Mouse (Mus musculus) spleen, postnatal 4 days (tissue): ENCODE measurements at regions not wholly inside any gene's neighbourhood (a gene's known extent, or its start where the extent isn't known, plus 50 kb on each side); places are given as distances from the start of the nearest gene placed in this dataset.

Source experiments
- DNase-seq, 2 experiments: peaks; one replicate each; pipeline ENCODE4 v3.0.0; 2022; ENCODE audit warnings: low spot score in 2 of 2

GRCm38 (mm10) chr17:47317651-47318050, 51.0 kb upstream of the Mrps10 start:
- DNase-seq: no peak

GRCm38 (mm10) chr17:47313162-47313561, 55.5 kb upstream of the Mrps10 start:
- DNase-seq: no peak

GRCm38 (mm10) chr17:47311272-47311671, 57.4 kb upstream of the Mrps10 start:
- no peak for DNase-seq

GRCm38 (mm10) chr17:47306027-47306761, 62.5 kb upstream of the Mrps10 start:
- no peak for DNase-seq

GRCm38 (mm10) chr17:47304463-47305199, 64.1 kb upstream of the Mrps10 start:
- no peak for DNase-seq

- no peak for DNase-seq
These were observed 65.1 kb upstream of the Mrps10 start for GRCm38 (mm10) chr17:47303600-47303999.

- no peak for DNase-seq
These were observed 70.2 kb upstream of the Mrps10 start for GRCm38 (mm10) chr17:47298396-47298919.

- DNase-seq: no peak
These were observed 70.7 kb upstream of the Mrps10 start for GRCm38 (mm10) chr17:47297965-47298364.

GRCm38 (mm10) chr17:47296709-47297450, 71.8 kb upstream of the Mrps10 start:
- DNase-seq: no peak

GRCm38 (mm10) chr17:47295315-47296011, 73.2 kb upstream of the Mrps10 start:
- no peak for DNase-seq

- DNase-seq: no peak
These were observed 74.6 kb upstream of the Mrps10 start for GRCm38 (mm10) chr17:47294091-47294534.

GRCm38 (mm10) chr17:47293178-47293577, 75.5 kb upstream of the Mrps10 start:
- DNase-seq: no peak

GRCm38 (mm10) chr17:47291558-47291957, 77.1 kb upstream of the Mrps10 start:
- no peak for DNase-seq

GRCm38 (mm10) chr17:47285616-47286015, 83.1 kb upstream of the Mrps10 start:
- DNase-seq: no peak

- no peak for DNase-seq
These were observed 84.5 kb upstream of the Mrps10 start for GRCm38 (mm10) chr17:47284236-47284635.

GRCm38 (mm10) chr17:47283158-47283557, 85.5 kb upstream of the Mrps10 start:
- DNase-seq: no peak

- DNase-seq: no peak
These were observed 86.2 kb upstream of the Mrps10 start for GRCm38 (mm10) chr17:47282476-47282875.

GRCm38 (mm10) chr17:47277890-47278289, 90.8 kb upstream of the Mrps10 start:
- DNase-seq: no peak

- DNase-seq: no peak
These were observed 92.0 kb upstream of the Mrps10 start for GRCm38 (mm10) chr17:47276639-47277038.

- no peak for DNase-seq
These were observed 92.8 kb upstream of the Mrps10 start for GRCm38 (mm10) chr17:47275796-47276311.

GRCm38 (mm10) chr17:47273309-47273708, 95.4 kb upstream of the Mrps10 start:
- DNase-seq: no peak
